Mouse (Mus musculus) spleen, adult 2 months (tissue): Measurements from ENCODE around the gene Tmed11.

Source experiments
- CTCF ChIP-seq: fragments of 200-500 bp; IDR thresholded peaks from 2 replicates; pipeline ENCODE4 v1.5.1; 2011; ENCODE audit warnings: mild to moderate bottlenecking, inconsistent platforms; ENCODE audit not compliant: insufficient read depth, insufficient read length, insufficient replicate concordance; ENCODE audit errors: extremely low read depth
- POLR2A ChIP-seq: fragments of 200-500 bp; IDR thresholded peaks from 2 replicates; pipeline ENCODE4 v1.6.1; 2011; ENCODE audit warnings: low read depth, low read length, inconsistent platforms

GRCm38 (mm10) chr5:108836156-108836555 lies 41.0 kb upstream of the Tmed11 start:
- TF ChIP-seq CTCF (no peak), POLR2A (no peak)
